Mouse (Mus musculus) v-Abl transformed pro-B cells (cell line): ENCODE data around the gene Noto.

Experiments
- in situ Hi-C, 2 experiments: fragments of 400-800 bp; cut with MboI; formaldehyde crosslinking; loops; one replicate each; pipeline ENCODE4 v1.15.1; 2025; ENCODE audit not compliant: unreplicated experiment in 2 of 2

Gene Noto

DNA sequence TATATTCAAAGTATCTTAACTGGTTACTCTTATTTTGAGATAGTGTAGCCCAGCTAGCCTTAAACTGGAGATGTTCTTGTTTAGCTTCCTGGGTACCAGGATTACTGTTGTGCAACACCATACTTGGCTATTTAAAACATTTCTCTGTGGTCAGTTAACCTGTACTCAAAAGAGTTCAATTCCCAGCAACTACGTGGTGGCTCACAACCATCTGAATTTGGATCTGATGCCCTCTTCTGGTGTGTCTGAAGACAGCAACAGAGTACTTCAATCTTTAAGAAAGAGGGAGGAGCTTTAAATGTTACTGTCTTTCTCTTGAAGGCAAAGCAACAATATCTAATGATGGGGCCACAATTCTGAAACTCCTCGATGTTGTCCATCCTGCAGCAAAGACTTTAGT is 35.9 kb downstream of the Noto start:
- in situ Hi-C loops, result loop anchor here in 1 of 2 experiments (10.0 to 25.0 kb wide), 2 partner anchors 453 to 545 kb away; partner anchors contain the start of genes Nat8f1, Nat8f4 and Tprkb

DNA sequence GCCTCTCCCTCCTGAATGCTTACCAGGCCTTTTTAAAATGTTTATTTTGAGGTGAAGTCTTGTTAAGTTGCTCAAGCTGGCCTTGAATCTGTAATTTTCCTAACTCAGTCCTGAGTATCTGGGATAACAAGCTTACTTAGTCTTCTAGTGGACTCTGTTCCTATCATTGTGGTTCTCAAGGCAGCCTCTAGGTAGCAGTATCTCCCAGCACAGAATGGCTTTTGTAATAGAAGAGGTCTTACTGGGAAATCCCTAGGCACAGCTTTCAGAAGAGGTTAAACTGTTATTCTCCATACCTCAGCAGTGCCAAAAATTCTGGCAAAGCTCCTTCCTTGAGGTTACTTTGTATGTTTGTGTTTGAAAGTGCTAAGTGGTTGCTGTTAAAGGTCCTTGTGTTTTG is 41.7 kb downstream of the Noto start:
- in situ Hi-C loops, result loop anchor here in 1 of 2 experiments (10.0 to 25.0 kb wide), 2 partner anchors 447 to 539 kb away; partner anchors contain the start of genes Nat8f1, Nat8f4 and Tprkb

DNA sequence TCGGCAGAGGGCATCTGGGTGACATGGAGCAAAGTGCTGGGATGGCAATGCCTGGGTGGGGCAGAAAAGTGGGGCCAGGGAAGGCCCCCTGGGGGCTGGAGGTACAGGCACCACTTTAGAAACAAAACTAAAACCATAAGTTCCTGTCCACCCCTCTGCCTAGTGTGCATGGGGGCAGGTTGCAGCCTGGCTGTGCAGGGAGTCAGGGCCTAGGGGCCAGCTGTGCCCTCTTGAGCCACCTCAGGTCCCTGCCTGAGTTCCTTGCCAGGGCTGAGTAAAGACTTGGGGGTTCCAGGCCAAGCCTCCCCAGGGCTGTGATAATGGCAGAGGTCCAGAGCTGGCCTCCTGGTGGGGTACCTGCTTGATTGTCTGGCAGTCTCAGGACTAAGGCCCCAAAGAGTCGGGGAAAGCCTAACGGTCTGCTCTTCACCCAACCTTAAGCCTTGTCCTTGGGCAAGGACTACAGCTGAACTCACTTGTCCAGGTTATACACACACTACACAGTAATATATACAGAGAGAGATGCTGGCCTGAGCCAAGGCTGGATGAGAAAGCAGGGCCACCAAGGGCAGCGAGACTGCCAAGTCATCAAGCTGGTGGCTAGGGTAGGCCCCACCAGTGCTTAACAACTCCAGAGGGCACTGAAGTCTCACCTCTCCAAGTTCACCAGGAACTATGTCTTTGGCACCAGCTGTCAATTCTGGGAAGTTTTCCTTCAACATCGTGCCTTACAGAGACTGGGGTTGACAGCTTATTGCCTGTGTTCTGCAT is 46.2 kb downstream of the Noto start:
- in situ Hi-C loops, result loop anchor here in 1 of 2 experiments (10.0 to 25.0 kb wide), 2 partner anchors 442 to 535 kb away; partner anchors contain the start of genes Nat8f1, Nat8f4 and Tprkb

DNA sequence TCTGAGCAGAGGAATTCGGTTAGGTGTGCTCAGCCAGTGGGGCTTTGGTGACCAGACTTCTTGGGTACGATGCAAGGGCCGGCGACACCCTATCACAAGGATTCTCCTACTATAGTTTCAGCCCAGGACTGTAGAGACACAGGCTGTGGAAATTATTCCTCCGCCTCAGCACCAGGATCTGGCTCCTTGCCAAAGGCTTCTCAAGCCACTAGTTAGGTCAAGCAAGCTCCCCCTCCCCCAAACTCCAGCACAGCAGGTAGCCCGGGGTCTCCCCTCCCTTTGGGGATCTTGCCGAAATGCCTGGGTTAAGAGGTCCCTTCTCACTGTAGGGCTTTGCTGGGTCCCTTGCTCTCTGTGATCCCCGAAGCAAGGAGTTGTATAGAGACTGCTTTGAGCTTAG is 48.3 kb downstream of the Noto start:
- in situ Hi-C loops, result loop anchor here in 1 of 2 experiments (25.0 kb wide), 1 partner anchor 440 kb away; the partner anchor contains the start of genes Nat8f1, Nat8f4 and Tprkb

DNA sequence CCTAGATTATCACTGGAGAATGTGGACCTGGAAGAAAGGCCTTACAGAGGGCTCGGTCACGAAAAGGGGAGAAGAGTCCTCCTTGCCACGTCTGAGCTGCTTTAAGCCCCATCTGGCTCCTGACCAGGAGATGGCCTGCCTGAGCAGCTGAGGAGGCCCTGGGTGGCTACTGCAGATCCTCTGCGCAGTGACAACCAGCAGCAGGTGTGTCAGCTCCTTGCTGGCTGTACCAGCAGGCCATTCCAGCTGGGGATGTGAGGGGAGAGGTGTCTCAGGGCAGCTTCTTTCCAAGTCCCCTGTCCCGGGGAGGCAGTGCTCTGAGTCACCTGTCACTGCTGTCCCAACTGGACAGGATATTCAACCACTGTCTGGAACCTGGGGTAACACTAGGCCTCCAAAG is 48.9 kb downstream of the Noto start:
- in situ Hi-C loops, result loop anchor here in 1 of 2 experiments (25.0 kb wide), 1 partner anchor 440 kb away; the partner anchor contains the start of genes Nat8f1, Nat8f4 and Tprkb

DNA sequence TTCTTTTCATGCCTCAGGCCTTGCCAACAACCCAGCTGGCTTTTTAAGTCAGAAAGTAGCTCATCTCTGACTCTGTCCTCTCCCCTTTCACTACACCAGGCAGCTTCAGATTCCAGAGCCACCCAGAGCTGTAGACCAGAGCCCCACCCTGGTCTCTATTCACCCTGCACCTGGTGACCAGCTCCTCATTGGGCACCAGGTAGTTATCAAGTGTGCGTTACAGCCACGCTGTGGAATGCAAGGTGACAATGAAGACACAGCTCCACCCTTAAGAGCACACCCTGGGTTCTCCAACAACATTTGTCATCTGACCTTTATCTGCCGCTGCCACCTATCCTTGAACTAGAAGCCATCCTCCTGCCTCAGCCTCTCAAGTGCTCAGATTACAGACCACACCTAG is 51.9 kb downstream of the Noto start:
- in situ Hi-C loops, result no loop called here

DNA sequence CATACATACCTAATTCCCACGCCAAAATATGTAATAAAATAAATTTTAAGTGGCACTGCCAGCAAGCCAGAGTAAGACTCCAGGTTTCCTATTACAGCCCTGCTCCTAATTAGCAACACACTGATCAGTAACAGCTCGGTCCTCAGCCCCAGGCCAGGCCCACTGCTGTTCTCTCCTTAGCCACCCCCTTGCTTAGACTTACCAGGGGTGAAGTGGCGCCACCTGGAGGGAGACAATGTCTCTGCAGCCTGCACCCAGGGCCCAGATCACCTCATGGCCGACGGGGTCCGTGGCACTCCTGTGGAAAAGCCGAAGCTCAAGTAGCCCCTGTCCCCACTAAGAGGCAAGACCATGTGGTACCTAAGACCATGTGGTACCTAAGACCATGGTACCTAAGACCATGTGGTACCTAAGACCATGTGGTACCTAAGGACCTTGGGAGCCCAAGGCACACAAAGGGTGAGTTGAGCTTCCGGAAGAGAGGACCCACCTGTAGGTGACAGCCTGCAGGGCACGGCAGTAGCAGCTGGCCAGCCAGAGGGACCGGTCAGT is 53.8 kb downstream of the Noto start:
- in situ Hi-C loops, result no loop called here

DNA sequence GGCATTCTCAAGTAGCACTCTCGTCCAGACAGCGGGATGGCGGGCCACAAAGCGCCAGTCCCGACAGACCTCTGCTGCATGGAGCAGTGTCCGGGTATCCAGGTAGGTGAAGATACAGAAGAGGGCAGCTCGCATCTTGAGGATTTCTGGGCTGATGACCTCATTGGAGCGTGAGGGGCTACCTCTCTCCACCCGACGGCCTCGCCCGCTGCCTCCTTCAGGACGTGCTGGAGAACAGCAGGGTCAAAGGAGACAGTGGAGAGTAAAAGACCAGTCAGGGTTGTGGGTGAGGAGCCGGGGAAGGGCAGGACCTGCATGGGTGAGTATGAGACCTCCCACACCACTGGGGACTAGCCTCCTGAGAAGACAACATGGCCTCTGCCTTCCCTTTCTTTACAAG is 54.7 kb downstream of the Noto start:
- in situ Hi-C loops, result no loop called here
